Mouse (Mus musculus): ENCODE measurements around the gene Islr. TPM values are rescaled to one million over a fixed set of nuclear protein-coding genes. Genes with fewer than 3 reads are reported as not detected.

The Islr gene
- polyA plus RNA-seq, 1 experiment from 2014 or later: 47.8 TPM

GRCm38 (mm10) chr9:58241780-58242485, 37.8 kb upstream of the Islr start:
- H3K36me3 ChIP-seq: no peaks in the 10 kb centered on the region
- 0 out of 2 replicates have a peak overlapping the region, but pooled peaks have one; percentile 18 for H3K27ac ChIP-seq
- no peak overlapping the region for H3K4me2 ChIP-seq (replicated peaks)
- peaks cover 18% of the 10 kb centered on the region for H3K4me1 ChIP-seq
- no peak overlapping the region for H3K4me3 ChIP-seq
- no peaks in the 10 kb centered on the region for H3K9me3 ChIP-seq (replicated peaks)
- H3K9ac ChIP-seq: no peak overlapping the region
- 61% methylated on average over 9 of the region's 9 CpGs for WGBS
- ATAC-seq (ENCODE audit: low FRiP score): no peak
- H3K27me3 ChIP-seq: no peaks in the 10 kb centered on the region

GRCm38 (mm10) chr9:58234502-58235015, 30.5 kb upstream of the Islr start:
- Histone ChIP-seq H3K4me3 (no peak overlapping the region), H3K9me3 (replicated peaks) (no peaks in the 10 kb centered on the region), H3K4me2 (replicated peaks) (no peak overlapping the region), H3K9ac (no peak overlapping the region), H3K27me3 (no peaks in the 10 kb centered on the region), H3K27ac (no peak overlapping the region), H3K36me3 (peaks cover 16% of the 10 kb centered on the region), H3K4me1 (no peaks in the 10 kb centered on the region; the same call in 1 of the 2 replicates)
- WGBS: 97% methylated on average over 28 of the region's 28 CpGs
- ATAC-seq (ENCODE audit: low FRiP score): no peak

- Histone ChIP-seq H3K27ac (peak overlapping the region; percentile 37; the same call in 1 of the 2 replicates), H3K27me3 (no peaks in the 10 kb centered on the region), H3K9me3 (replicated peaks) (no peaks in the 10 kb centered on the region), H3K36me3 (peaks cover 31% of the 10 kb centered on the region), H3K4me2 (replicated peaks) (no peak overlapping the region), H3K9ac (no peak overlapping the region), H3K4me3 (no peak overlapping the region), H3K4me1 (no peaks in the 10 kb centered on the region; the same call in 1 of the 2 replicates)
- ATAC-seq (ENCODE audit: low FRiP score): no peak
- WGBS: 76% methylated on average over 5 of the region's 5 CpGs
Observed at GRCm38 (mm10) chr9:58232374-58232773, 28.3 kb upstream of the Islr start.

GRCm38 (mm10) chr9:58231746-58232145, 27.6 kb upstream of the Islr start:
- peak overlapping the region; percentile 37; the same call in 1 of the 2 replicates for H3K27ac ChIP-seq
- no peaks in the 10 kb centered on the region; the same call in 1 of the 2 replicates for H3K4me1 ChIP-seq
- no peaks in the 10 kb centered on the region for H3K27me3 ChIP-seq
- WGBS: 75% methylated on average over 6 of the region's 6 CpGs
- H3K4me2 ChIP-seq (replicated peaks): no peak overlapping the region
- H3K36me3 ChIP-seq: peaks cover 31% of the 10 kb centered on the region
- H3K4me3 ChIP-seq: no peak overlapping the region
- H3K9me3 ChIP-seq (replicated peaks): no peaks in the 10 kb centered on the region
- ATAC-seq (ENCODE audit: low FRiP score): no peak
- no peak overlapping the region for H3K9ac ChIP-seq

GRCm38 (mm10) chr9:58228777-58229466, 24.8 kb upstream of the Islr start:
- no peaks in the 10 kb centered on the region for H3K9me3 ChIP-seq (replicated peaks)
- H3K9ac ChIP-seq: no peak overlapping the region
- ATAC-seq (ENCODE audit: low FRiP score): no peak
- no peaks in the 10 kb centered on the region; the same call in 1 of the 2 replicates for H3K4me1 ChIP-seq
- H3K4me2 ChIP-seq (replicated peaks): no peak overlapping the region
- no peaks in the 10 kb centered on the region for H3K27me3 ChIP-seq
- 96% methylated on average over 9 of the region's 9 CpGs for WGBS
- no peak overlapping the region for H3K4me3 ChIP-seq
- peaks cover 22% of the 10 kb centered on the region for H3K36me3 ChIP-seq
- H3K27ac ChIP-seq: no peak overlapping the region

GRCm38 (mm10) chr9:58225915-58226913, 22.1 kb upstream of the Islr start:
- ATAC-seq (ENCODE audit: low FRiP score): no peak
- H3K4me1 ChIP-seq: no peaks in the 10 kb centered on the region
- H3K4me2 ChIP-seq (replicated peaks): no peak overlapping the region
- H3K4me3 ChIP-seq: no peak overlapping the region
- H3K27me3 ChIP-seq: no peaks in the 10 kb centered on the region
- no peak overlapping the region for H3K27ac ChIP-seq
- H3K36me3 ChIP-seq: peaks cover 21% of the 10 kb centered on the region
- 69% methylated on average over 9 of the region's 9 CpGs for WGBS
- no peak overlapping the region for H3K9ac ChIP-seq
- H3K9me3 ChIP-seq (replicated peaks): no peaks in the 10 kb centered on the region

GRCm38 (mm10) chr9:58224356-58224755, 20.2 kb upstream of the Islr start:
- Histone ChIP-seq H3K4me3 (no peak overlapping the region), H3K9me3 (replicated peaks) (no peaks in the 10 kb centered on the region), H3K4me2 (replicated peaks) (no peak overlapping the region), H3K36me3 (peaks cover 13% of the 10 kb centered on the region), H3K4me1 (no peaks in the 10 kb centered on the region), H3K27ac (no peak overlapping the region), H3K9ac (no peak overlapping the region), H3K27me3 (no peaks in the 10 kb centered on the region)
- no peak for ATAC-seq (ENCODE audit: low FRiP score)
- WGBS: 86% methylated on average over 2 of the region's 2 CpGs

- Histone ChIP-seq H3K9ac (no peak overlapping the region), H3K27me3 (no peaks in the 10 kb centered on the region), H3K4me1 (0 out of 2 replicates have a peak, but pooled peaks cover 9% of the 10 kb centered on the region), H3K36me3 (no peaks in the 10 kb centered on the region), H3K27ac (no peak overlapping the region), H3K4me2 (replicated peaks) (no peak overlapping the region), H3K4me3 (no peak overlapping the region), H3K9me3 (replicated peaks) (no peaks in the 10 kb centered on the region)
- WGBS: 68% methylated on average over 24 of the region's 24 CpGs
- ATAC-seq (ENCODE audit: low FRiP score): no peak
Observed at GRCm38 (mm10) chr9:58220218-58220903, 16.3 kb upstream of the Islr start.

GRCm38 (mm10) chr9:58218539-58218938, 14.4 kb upstream of the Islr start:
- Histone ChIP-seq H3K4me3 (no peak overlapping the region), H3K9ac (no peak overlapping the region), H3K9me3 (replicated peaks) (no peaks in the 10 kb centered on the region), H3K36me3 (no peaks in the 10 kb centered on the region), H3K4me2 (replicated peaks) (no peak overlapping the region), H3K27ac (no peak overlapping the region), H3K27me3 (no peaks in the 10 kb centered on the region), H3K4me1 (peaks cover 20% of the 10 kb centered on the region)
- ATAC-seq (ENCODE audit: low FRiP score): no peak
- WGBS: 87% methylated on average over 3 of the region's 3 CpGs

- peaks cover 22% of the 10 kb centered on the region for H3K4me1 ChIP-seq
- H3K27ac ChIP-seq: no peak overlapping the region
- 0 out of 2 replicates have a peak, but pooled peaks have one; percentile 56 for ATAC-seq (ENCODE audit: low FRiP score)
- no peak overlapping the region for H3K9ac ChIP-seq
- H3K4me2 ChIP-seq (replicated peaks): no peak overlapping the region
- H3K27me3 ChIP-seq: no peaks in the 10 kb centered on the region
- 50% methylated on average over 6 of the region's 6 CpGs for WGBS
- H3K4me3 ChIP-seq: no peak overlapping the region
- no peaks in the 10 kb centered on the region for H3K36me3 ChIP-seq
- H3K9me3 ChIP-seq (replicated peaks): no peaks in the 10 kb centered on the region
Observed at GRCm38 (mm10) chr9:58216402-58216801, 12.3 kb upstream of the Islr start.

GRCm38 (mm10) chr9:58214519-58215180, 10.5 kb upstream of the Islr start:
- WGBS: 58% methylated on average over 8 of the region's 8 CpGs
- no peak overlapping the region for H3K4me3 ChIP-seq

More at GRCm38 (mm10) chr9:58214519-58215180, 10.5 kb upstream of the Islr start:
- no peak for ATAC-seq (ENCODE audit: low FRiP score)
- Histone ChIP-seq H3K36me3 (no peaks in the 10 kb centered on the region), H3K9ac (no peak overlapping the region), H3K27me3 (no peaks in the 10 kb centered on the region), H3K27ac (no peak overlapping the region), H3K9me3 (replicated peaks) (no peaks in the 10 kb centered on the region), H3K4me2 (replicated peaks) (no peak overlapping the region), H3K4me1 (peaks cover 22% of the 10 kb centered on the region)
